Mouse (Mus musculus) brain, adult 2 months (tissue): Measurements from ENCODE around the gene Gpc6.

Experiments used
- DNase-seq: peaks from one replicate; pipeline ENCODE4 v3.0.0; 2011; ENCODE audit warnings: low read depth, low spot score

The Gpc6 gene

GRCm38 (mm10) chr14:118005697-118006096, 1080.6 kb downstream of the Gpc6 start:
- peak; percentile 78 for DNase-seq

GRCm38 (mm10) chr14:118009541-118009940, 1084.4 kb downstream of the Gpc6 start:
- DNase-seq, result no peak

GRCm38 (mm10) chr14:118013237-118013636, 1088.1 kb downstream of the Gpc6 start:
- no peak for DNase-seq

- DNase-seq, result no peak
Measured at GRCm38 (mm10) chr14:118019314-118019713, 1094.2 kb downstream of the Gpc6 start.

- DNase-seq, result no peak
Measured at GRCm38 (mm10) chr14:118021867-118022543, 1096.9 kb downstream of the Gpc6 start.
